Mouse (Mus musculus) myocyte (in vitro differentiated cells): ENCODE measurements around the gene Rbm28.

Experiments
- CEBPB ChIP-seq: IDR thresholded peaks from 2 replicates; pipeline ENCODE4 v1.6.1; 2011; ENCODE audit warnings: mild to moderate bottlenecking, moderate library complexity; ENCODE audit not compliant: poor library complexity, insufficient read depth, severe bottlenecking
- MAX ChIP-seq: IDR thresholded peaks from one replicate; pipeline ENCODE4 v1.6.1; 2011; ENCODE audit warnings: low read depth, mild to moderate bottlenecking, control low read depth
- MYOD1 ChIP-seq, 3 experiments: IDR thresholded peaks; one replicate each; pipeline ENCODE4 v1.6.1; 2011; ENCODE audit warnings: control low read depth in 2 of 3, low read depth in 2 of 3, mild to moderate bottlenecking in 2 of 3, moderate library complexity in 1 of 3; ENCODE audit not compliant: insufficient read length in 2 of 3, control insufficient read depth in 1 of 3
- POLR2A ChIP-seq: IDR thresholded peaks from one replicate; pipeline ENCODE4 v1.6.1; 2011; ENCODE audit warnings: low read depth, mild to moderate bottlenecking, control low read depth, moderate library complexity; ENCODE audit not compliant: insufficient read length
- POLR2AphosphoS2 ChIP-seq: IDR thresholded peaks from one replicate; pipeline ENCODE4 v1.6.1; 2011; ENCODE audit warnings: low read depth, control low read depth; ENCODE audit not compliant: insufficient read length
- SRF ChIP-seq: IDR thresholded peaks from one replicate; pipeline ENCODE4 v1.6.1; 2011; ENCODE audit warnings: low read depth; ENCODE audit not compliant: control insufficient read depth, insufficient read length
- TCF12 ChIP-seq: IDR thresholded peaks from one replicate; pipeline ENCODE4 v1.6.1; 2011; ENCODE audit warnings: mild to moderate bottlenecking, control low read depth; ENCODE audit not compliant: poor library complexity, insufficient read depth, severe bottlenecking
- TCF3 ChIP-seq: IDR thresholded peaks from one replicate; pipeline ENCODE4 v1.6.1; 2011; ENCODE audit warnings: low read depth, control low read depth; ENCODE audit not compliant: insufficient read length
- USF1 ChIP-seq: IDR thresholded peaks from one replicate; pipeline ENCODE4 v1.6.1; 2011; ENCODE audit warnings: low read depth, mild to moderate bottlenecking, control low read depth, moderate library complexity

DNA sequence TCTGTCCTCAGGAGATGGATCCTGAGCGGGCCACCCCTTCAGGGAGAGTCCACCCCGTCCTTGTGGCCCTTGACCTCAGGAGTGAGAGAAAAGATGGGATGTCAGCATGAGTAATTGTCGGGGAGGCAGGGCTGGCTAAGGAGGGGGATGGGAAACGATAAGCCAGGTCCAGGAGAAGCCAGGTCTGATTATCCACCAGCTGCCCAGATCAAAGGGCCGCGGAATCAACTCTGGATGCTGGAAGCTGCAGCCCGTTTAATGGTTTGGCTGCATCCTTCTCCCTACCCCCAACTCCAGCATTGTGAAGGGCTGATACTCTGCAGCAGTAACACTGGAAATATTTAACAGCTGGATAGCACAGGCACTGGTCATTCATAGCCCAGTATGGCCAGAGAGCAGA, 9.6 kb upstream of the Rbm28 start:
- no peak for TF ChIP-seq USF1
- no peak for TF ChIP-seq POLR2A
- TF ChIP-seq POLR2AphosphoS2: no peak
- TF ChIP-seq TCF3: no peak
- no peak for TF ChIP-seq MAX
- no peak for TF ChIP-seq MYOD1 (IDR thresholded peaks at IDR 0.05; ENCODE audit: control insufficient read depth in 1 of 3, insufficient read length in 2 of 3, low read depth in 2 of 3)
- no peak for TF ChIP-seq CEBPB
- no peak for TF ChIP-seq TCF12
- TF ChIP-seq SRF: no peak
